Mouse (Mus musculus) small intestine, adult 2 months (tissue): Measurements from ENCODE around the gene Clmn. TPM values are rescaled to one million over a fixed set of nuclear protein-coding genes. Genes with fewer than 3 reads are reported as not detected.

ENCODE experiments used
- H3K27ac ChIP-seq: fragments of 200-500 bp; 2 replicates; pipeline ENCODE4 v1.5.1; 2012; ENCODE audit warnings: low read depth, low read length, control low read depth, inconsistent platforms; ENCODE audit not compliant: insufficient read depth
- H3K27me3 ChIP-seq: fragments of 200-500 bp; 2 replicates; pipeline ENCODE4 v1.6.1; 2012; ENCODE audit warnings: mild to moderate bottlenecking, moderate library complexity, low read length, inconsistent platforms; ENCODE audit not compliant: control insufficient read depth, insufficient read depth
- H3K36me3 ChIP-seq: fragments of 200-500 bp; 2 replicates; pipeline ENCODE4 v1.6.1; 2012; ENCODE audit warnings: mild to moderate bottlenecking, low read length, control low read depth, inconsistent platforms; ENCODE audit not compliant: control insufficient read depth, insufficient read depth
- H3K4me1 ChIP-seq: fragments of 200-500 bp; 2 replicates; pipeline ENCODE4 v1.6.1; 2012; ENCODE audit warnings: low read length, inconsistent platforms, mixed read lengths; ENCODE audit not compliant: control insufficient read depth, insufficient read depth, insufficient read length
- H3K4me3 ChIP-seq: fragments of 200-500 bp; 2 replicates; pipeline ENCODE4 v1.5.1; 2012; ENCODE audit warnings: low read depth, mild to moderate bottlenecking, control low read depth, inconsistent platforms, low read length, moderate library complexity
- CTCF ChIP-seq: fragments of 200-500 bp; IDR thresholded peaks from 2 replicates; pipeline ENCODE4 v1.5.1; 2012; ENCODE audit warnings: low read depth, mild to moderate bottlenecking, control low read depth, inconsistent platforms, low read length, moderate library complexity, mixed read lengths; ENCODE audit not compliant: insufficient replicate concordance, insufficient read length; ENCODE audit errors: extremely low read depth
- POLR2A ChIP-seq: fragments of 200-500 bp; IDR thresholded peaks from 2 replicates; pipeline ENCODE4 v1.6.1; 2012; ENCODE audit warnings: low read depth, mild to moderate bottlenecking, control low read depth, inconsistent platforms, low read length, moderate library complexity
- WGBS: fragments of 180-500 bp; shearing (Covaris S2); methylation state at CpG from one replicate; pipeline ENCODE4 v1.1.7; 2018; 5-methylcytosine and 5-hydroxymethylcytosine counted together
- polyA plus RNA-seq: library from polyadenylated mRNA; depleted of rRNA; stranded (reverse); fragments of >200 nt; gene quantifications from 2 replicates; pipeline ENCODE4 v1.2.3, GENCODE M21; 2012

The Clmn gene
- polyA plus RNA-seq, 1 experiment = 3.4 TPM

GRCm38 (mm10) chr12:104823722-104824121 is 41.2 kb downstream of the Clmn start:
- no peaks in the 10 kb centered on the region for H3K36me3 ChIP-seq
- 95% methylated on average over 7 of the region's 7 CpGs for WGBS
- no peak overlapping the region for H3K4me3 ChIP-seq
- TF ChIP-seq CTCF = no peak
- no peak for TF ChIP-seq POLR2A
- no peaks in the 10 kb centered on the region for H3K27me3 ChIP-seq
- peaks cover 6% of the 10 kb centered on the region for H3K4me1 ChIP-seq
- no peak overlapping the region for H3K27ac ChIP-seq

DNA sequence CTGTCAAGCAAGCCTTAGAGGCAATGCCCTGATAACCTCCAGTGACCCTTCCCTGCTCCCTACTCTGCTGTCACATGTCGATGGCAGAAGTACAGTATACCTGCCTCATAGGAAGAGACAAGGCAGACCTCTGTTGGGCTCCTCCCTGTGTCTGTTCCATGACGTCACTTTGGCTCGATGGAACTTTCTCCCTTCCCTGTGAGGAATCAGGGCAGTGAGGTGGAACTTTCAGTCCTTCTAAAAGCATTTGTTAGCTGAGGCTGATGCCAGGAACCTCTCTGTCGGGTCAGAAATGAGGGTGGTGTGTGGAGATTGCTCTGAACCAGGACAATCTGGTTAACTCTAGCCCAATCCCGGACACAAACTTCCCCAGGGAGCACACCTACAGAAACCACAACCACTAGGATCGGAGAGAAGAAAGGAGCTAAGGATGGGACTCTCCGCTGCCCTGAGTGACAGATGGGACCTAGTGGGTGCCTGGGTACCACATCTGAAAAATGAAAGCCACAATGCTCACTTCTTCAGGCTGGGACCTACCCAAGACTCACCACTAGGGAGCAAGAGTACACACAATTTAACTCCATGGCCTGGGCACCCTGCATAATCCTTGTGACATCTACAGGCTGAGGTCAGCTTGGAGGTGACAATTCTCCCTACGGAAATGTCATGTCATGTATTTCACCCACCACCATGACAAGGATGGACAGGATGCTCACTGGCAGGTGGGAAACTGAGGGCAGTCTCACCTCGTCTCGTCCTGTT is 41.9 kb downstream of the Clmn start:
- TF ChIP-seq CTCF = no peak
- no peak for TF ChIP-seq POLR2A
- Histone ChIP-seq H3K4me3 (no peak overlapping the region), H3K27me3 (no peaks in the 10 kb centered on the region), H3K4me1 (peaks cover 9% of the 10 kb centered on the region), H3K27ac (no peak overlapping the region), H3K36me3 (no peaks in the 10 kb centered on the region)
- WGBS = 93% methylated on average over 10 of the region's 10 CpGs

- WGBS = 92% methylated on average over 8 of the region's 8 CpGs
- Histone ChIP-seq H3K27me3 (no peaks in the 10 kb centered on the region), H3K36me3 (no peaks in the 10 kb centered on the region), H3K27ac (no peak overlapping the region), H3K4me1 (peaks cover 9% of the 10 kb centered on the region), H3K4me3 (no peak overlapping the region)
- TF ChIP-seq POLR2A (no peak), CTCF (no peak)
Measured at GRCm38 (mm10) chr12:104822151-104822550, 42.7 kb downstream of the Clmn start.

- TF ChIP-seq CTCF (no peak), POLR2A (no peak)
- H3K36me3 ChIP-seq = no peaks in the 10 kb centered on the region
- no peaks in the 10 kb centered on the region for H3K27me3 ChIP-seq
- 83% methylated on average over 5 of the region's 5 CpGs for WGBS
- H3K4me3 ChIP-seq = no peak overlapping the region
- H3K27ac ChIP-seq = no peak overlapping the region
- H3K4me1 ChIP-seq = peaks cover 9% of the 10 kb centered on the region
Measured at GRCm38 (mm10) chr12:104820061-104820460, 44.8 kb downstream of the Clmn start.

GRCm38 (mm10) chr12:104819050-104819449 is 45.8 kb downstream of the Clmn start:
- Histone ChIP-seq H3K36me3 (no peaks in the 10 kb centered on the region), H3K27me3 (no peaks in the 10 kb centered on the region), H3K4me3 (no peak overlapping the region), H3K27ac (no peak overlapping the region), H3K4me1 (peaks cover 5% of the 10 kb centered on the region; the same call in 1 of the 2 replicates)
- 83% methylated on average over 8 of the region's 8 CpGs for WGBS
- no peak for TF ChIP-seq POLR2A

DNA sequence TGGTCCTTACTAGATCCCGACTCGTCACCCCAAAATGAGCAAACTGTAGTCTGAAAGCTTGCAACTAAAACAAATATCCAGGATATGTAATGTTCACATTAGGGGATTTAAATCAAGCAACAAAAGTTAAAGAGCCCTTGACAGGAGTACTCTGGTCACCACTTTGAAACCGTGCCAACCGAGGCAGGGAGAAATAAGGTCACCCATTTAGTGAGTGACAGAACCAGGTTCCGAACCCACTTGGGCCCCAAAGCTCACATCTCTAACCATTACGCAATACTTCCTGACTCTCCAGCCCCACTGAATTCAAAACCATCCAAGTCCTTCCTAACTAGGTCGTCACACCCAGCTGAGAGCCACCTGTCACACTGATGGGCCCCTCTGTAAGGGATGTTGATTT is 46.8 kb downstream of the Clmn start:
- TF ChIP-seq CTCF = no peak
- TF ChIP-seq POLR2A = no peak
- no peaks in the 10 kb centered on the region for H3K36me3 ChIP-seq
- H3K4me3 ChIP-seq = no peak overlapping the region
- no peaks in the 10 kb centered on the region for H3K27me3 ChIP-seq
- no peak overlapping the region for H3K27ac ChIP-seq
- peaks cover 2% of the 10 kb centered on the region; the same call in 1 of the 2 replicates for H3K4me1 ChIP-seq
- WGBS = 76% methylated on average over 7 of the region's 7 CpGs

- no peaks in the 10 kb centered on the region for H3K36me3 ChIP-seq
- H3K27me3 ChIP-seq = no peaks in the 10 kb centered on the region
- no peak overlapping the region for H3K4me3 ChIP-seq
- no peak for TF ChIP-seq CTCF
- TF ChIP-seq POLR2A = no peak
- 49% methylated on average over 12 of the region's 12 CpGs for WGBS
- H3K4me1 ChIP-seq = peaks cover 5% of the 10 kb centered on the region; the same call in 1 of the 2 replicates
- no peak overlapping the region for H3K27ac ChIP-seq
Measured at GRCm38 (mm10) chr12:104817172-104817866, 47.6 kb downstream of the Clmn start.
